Mouse (Mus musculus) C2C12 (cell line): Measurements from ENCODE around the gene Dock2. TPM values are rescaled to one million over a fixed set of nuclear protein-coding genes. Genes with fewer than 3 reads are reported as not detected.
"Not testable (repeated sequence)": the region's sequence is repeated elsewhere in the genome, so short reads cannot be mapped to it uniquely, and the experiment has no call there.

Experiments used
- H3K27me3 ChIP-seq: one replicate; pipeline ENCODE4 v1.6.1; 2011; ENCODE audit not compliant: control insufficient read depth, insufficient read depth, insufficient read length
- H3K36me3 ChIP-seq: one replicate; pipeline ENCODE4 v1.6.1; 2011; ENCODE audit not compliant: control insufficient read depth, insufficient read depth
- H3K4me3 ChIP-seq: one replicate; pipeline ENCODE4 v1.5.1; 2011; ENCODE audit warnings: mild to moderate bottlenecking, control low read depth; ENCODE audit not compliant: poor library complexity, insufficient read depth, severe bottlenecking
- H3K79me2 ChIP-seq: one replicate; pipeline ENCODE4 v1.6.1; 2011; ENCODE audit not compliant: control insufficient read depth, insufficient read depth
- H3K79me3 ChIP-seq: one replicate; pipeline ENCODE4 v1.6.1; 2011; ENCODE audit warnings: low read depth, control low read depth
- H3ac ChIP-seq: one replicate; pipeline ENCODE3; 2011; ENCODE audit warnings: low read depth; ENCODE audit not compliant: control insufficient read depth, insufficient read length
- CEBPB ChIP-seq: IDR thresholded peaks from one replicate; pipeline ENCODE4 v1.6.1; 2011; ENCODE audit warnings: low read depth, mild to moderate bottlenecking, control low read depth, moderate library complexity
- CTCF ChIP-seq: IDR thresholded peaks from one replicate; pipeline ENCODE4 v1.5.1; 2011; ENCODE audit not compliant: control insufficient read depth, insufficient read depth, insufficient read length
- FOSL1 ChIP-seq: IDR thresholded peaks from one replicate; pipeline ENCODE4 v1.8.0; 2011; ENCODE audit warnings: mild to moderate bottlenecking, low read length; ENCODE audit not compliant: poor library complexity, insufficient read depth, severe bottlenecking
- MAX ChIP-seq: IDR thresholded peaks from one replicate; pipeline ENCODE4 v1.6.1; 2011; ENCODE audit warnings: mild to moderate bottlenecking, control low read depth
- MYOD1 ChIP-seq: IDR thresholded peaks from one replicate; pipeline ENCODE4 v1.6.1; 2011; ENCODE audit warnings: low read depth; ENCODE audit not compliant: control insufficient read depth, insufficient read length
- MYOG ChIP-seq: IDR thresholded peaks from one replicate; pipeline ENCODE4 v1.6.1; 2011; ENCODE audit not compliant: control insufficient read depth, insufficient read length; ENCODE audit errors: extremely low read depth
- USF1 ChIP-seq: IDR thresholded peaks from one replicate; pipeline ENCODE4 v1.6.1; 2011; ENCODE audit warnings: low read depth, mild to moderate bottlenecking, control low read depth, moderate library complexity
- polyA plus RNA-seq: library from polyadenylated mRNA; unstranded; fragments of >200 nt; fragmentation: generic; extraction: Trizol; gene quantifications from one replicate; pipeline ENCODE4 v1.2.1, GENCODE M21; 2012; ENCODE audit warnings: missing spikeins

Gene Dock2
- polyA plus RNA-seq, 1 experiment: 0.01 TPM

DNA sequence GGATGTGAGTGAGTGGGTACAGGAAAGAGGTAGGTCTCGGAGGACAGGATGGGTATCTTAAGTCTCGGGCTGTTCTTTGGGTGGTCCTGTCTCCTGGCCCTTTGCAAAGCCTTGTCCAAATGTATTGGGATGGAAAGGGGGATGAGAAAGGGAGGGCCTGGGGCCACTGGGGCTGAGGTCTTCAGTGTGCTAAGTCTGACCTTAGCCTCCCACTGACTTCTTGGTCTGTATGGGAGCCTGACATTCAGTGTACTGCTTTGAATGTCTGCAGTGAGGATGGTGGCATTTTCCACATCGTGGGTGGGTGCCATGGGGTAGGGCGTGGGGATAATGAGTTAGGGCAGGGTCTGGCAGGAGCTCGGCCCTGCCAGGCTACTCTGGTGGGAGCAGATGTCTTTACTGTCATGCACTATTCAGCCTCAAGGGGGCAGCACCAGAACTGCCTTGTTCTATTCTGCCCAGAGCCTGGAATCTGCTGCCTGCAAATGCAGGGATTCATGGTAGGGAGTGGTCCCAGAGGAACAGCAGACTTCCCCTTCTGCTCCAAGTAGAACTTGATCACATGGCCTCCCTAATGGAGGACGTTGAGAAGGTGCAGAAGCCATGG is 554.8 kb downstream of the Dock2 start:
- no peaks in the 10 kb centered on the region for H3K36me3 ChIP-seq
- TF ChIP-seq MYOG (no peak), CEBPB (no peak), CTCF (no peak), MYOD1 (no peak), USF1 (no peak), FOSL1 (no peak)
- no peaks in the 10 kb centered on the region for H3K27me3 ChIP-seq
- H3ac ChIP-seq: no peak overlapping the region
- no peaks in the 10 kb centered on the region for H3K79me3 ChIP-seq
- no peaks in the 10 kb centered on the region for H3K79me2 ChIP-seq
- no peak overlapping the region for H3K4me3 ChIP-seq

DNA sequence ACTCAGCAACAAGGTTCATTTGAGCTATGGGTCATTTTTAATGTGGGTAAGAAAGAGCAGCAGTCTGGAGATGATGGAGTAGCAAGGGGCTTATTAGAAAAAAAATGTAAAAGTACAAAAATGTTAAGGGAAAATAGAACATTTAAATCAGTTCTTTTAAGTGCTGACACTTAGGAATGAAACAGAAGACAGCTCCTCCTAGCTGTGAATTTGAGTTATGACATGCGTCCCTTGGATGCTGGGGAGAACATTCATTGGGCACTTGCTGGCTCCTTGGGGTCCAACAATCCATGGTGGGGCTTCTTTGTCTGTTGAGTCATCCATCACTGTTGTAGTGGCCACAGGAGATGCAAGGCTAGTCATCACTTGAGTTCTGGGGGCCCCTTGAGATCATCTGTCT is 556.5 kb downstream of the Dock2 start:
- H3ac ChIP-seq: no peak overlapping the region
- TF ChIP-seq FOSL1 (no peak), MYOG (no peak), CTCF (no peak), MAX (no peak), MYOD1 (no peak), USF1 (no peak), CEBPB (no peak)

DNA sequence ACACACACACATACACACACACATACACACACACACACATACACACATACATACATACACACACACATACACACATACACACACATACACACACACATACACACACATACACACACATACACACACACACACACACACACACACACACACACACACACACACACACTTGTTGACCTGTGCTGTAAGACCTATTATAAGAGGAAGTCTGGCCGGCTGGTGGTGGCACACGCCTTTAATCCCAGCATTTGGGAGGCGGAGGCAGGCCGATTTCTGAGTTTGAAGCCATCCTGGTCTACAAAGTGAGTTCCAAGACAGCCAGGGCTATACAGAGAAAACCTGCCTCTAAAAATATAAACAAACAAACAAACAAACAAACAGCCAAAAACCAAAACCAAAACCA is 563.1 kb downstream of the Dock2 start:
- not testable (repeated sequence) for H3K79me3 ChIP-seq, H3K4me3 ChIP-seq, H3K79me2 ChIP-seq, H3K27me3 ChIP-seq, H3K36me3 ChIP-seq, H3ac ChIP-seq

More for the DNA sequence above, 556.5 kb downstream of the Dock2 start:
- Histone ChIP-seq H3K36me3 (no peaks in the 10 kb centered on the region), H3K4me3 (no peak overlapping the region), H3K27me3 (no peaks in the 10 kb centered on the region), H3K79me3 (no peaks in the 10 kb centered on the region), H3K79me2 (no peaks in the 10 kb centered on the region)

DNA sequence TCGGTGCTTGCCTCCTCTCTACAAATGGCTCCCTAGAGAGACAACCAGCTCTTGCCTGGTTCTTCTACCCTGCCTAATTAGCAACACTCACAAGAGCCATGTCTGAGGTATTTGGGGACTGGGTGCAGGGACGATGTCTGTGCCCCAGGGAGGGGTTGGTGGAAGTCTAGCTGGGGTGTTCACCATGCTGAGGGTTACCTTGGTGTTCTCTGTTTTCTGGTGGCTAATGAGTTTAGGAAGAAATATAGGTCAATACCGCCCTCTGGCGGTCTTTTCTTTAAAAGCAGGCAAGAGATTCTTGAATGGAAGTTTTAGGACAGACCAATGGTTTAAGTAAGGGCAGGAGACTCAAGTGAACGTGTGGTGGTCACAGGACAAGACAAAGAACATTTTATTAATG is 570.8 kb downstream of the Dock2 start:
- Histone ChIP-seq H3K27me3 (no peaks in the 10 kb centered on the region), H3ac (no peak overlapping the region), H3K36me3 (no peaks in the 10 kb centered on the region), H3K79me2 (no peaks in the 10 kb centered on the region), H3K79me3 (no peaks in the 10 kb centered on the region), H3K4me3 (no peak overlapping the region)
- TF ChIP-seq MYOG (no peak), CTCF (no peak), MYOD1 (no peak), USF1 (no peak), MAX (no peak), FOSL1 (no peak), CEBPB (no peak)

DNA sequence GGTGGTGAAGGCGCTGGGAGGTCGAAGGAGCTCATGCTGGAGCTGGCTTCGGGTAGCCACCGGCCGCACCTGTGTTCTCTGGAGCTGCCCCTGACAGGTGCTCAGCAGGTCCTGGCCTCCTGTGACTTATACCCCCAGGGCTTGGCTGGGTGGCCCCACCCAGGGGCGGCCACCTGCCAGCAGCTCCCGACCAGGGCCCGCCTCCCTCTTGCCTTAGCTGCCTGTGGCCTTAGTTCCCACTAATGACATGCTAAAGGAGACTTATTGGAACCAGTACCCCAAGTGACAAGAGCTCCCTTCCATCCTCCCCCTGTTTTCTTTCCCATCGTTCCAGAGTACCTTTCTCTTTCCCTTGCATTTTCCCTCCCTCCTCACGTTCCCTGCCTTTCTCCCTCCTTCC is 575.7 kb downstream of the Dock2 start, which contains the start of gene Foxi1:
Gene Foxi1 (minus strand): TSS at position 101 of the 400 bp plus-strand sequence.
- H3ac ChIP-seq: no peak within 1 kb of the TSS
- no peaks in the 10 kb centered on the region for H3K27me3 ChIP-seq
- no peaks in the 10 kb centered on the region for H3K79me3 ChIP-seq
- TF ChIP-seq CTCF (no peak), MYOG (no peak), FOSL1 (no peak)
- H3K36me3 ChIP-seq: no peaks in the 10 kb centered on the region
- no peaks in the 10 kb centered on the region for H3K79me2 ChIP-seq
- no peak within 1 kb of the TSS for H3K4me3 ChIP-seq

DNA sequence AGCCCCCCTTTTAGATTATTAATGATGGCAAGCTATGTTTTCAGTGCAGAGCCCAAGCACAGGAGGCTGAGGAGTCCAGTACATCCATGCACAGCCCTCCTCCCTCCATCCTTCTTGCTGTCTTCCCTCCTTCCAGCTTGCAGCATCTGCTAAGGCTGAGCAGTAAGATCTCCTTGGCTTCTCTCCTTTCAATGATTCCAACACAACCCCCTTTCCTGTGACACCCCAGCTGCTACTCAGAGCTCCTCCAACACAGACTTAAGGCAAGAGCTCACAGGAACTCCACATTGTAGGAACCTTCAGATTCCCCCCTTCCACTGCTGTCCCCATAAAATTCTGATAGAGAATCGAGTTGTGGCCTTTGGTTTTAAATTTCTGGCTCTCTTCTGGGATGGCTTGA is 580.9 kb downstream of the Dock2 start:
- H3ac ChIP-seq: no peak overlapping the region
- no peaks in the 10 kb centered on the region for H3K27me3 ChIP-seq
- H3K79me3 ChIP-seq: no peaks in the 10 kb centered on the region
- TF ChIP-seq USF1 (no peak), MYOG (no peak), CTCF (no peak), CEBPB (no peak), MYOD1 (no peak), FOSL1 (no peak), MAX (no peak)
- no peaks in the 10 kb centered on the region for H3K79me2 ChIP-seq
- H3K4me3 ChIP-seq: no peak overlapping the region
- no peaks in the 10 kb centered on the region for H3K36me3 ChIP-seq

DNA sequence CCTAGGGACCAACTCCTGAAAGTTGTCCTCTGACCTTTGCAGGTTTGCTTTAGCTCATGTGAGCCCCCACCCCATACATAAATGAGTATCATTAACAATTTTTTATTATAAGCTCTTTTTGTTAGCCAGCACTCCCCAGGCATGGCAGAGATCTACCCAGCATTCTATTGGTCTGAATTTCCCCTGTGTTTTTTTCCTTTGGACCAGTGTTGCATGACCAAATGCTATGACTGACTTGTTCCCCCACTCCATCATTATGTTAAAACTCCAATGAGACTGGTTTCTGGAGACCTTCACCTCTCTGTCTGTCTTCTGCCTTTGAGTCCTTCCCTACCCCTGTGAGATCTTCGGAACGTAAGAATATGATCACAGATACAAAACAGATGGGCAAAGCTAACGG is 588.5 kb downstream of the Dock2 start:
- no peak overlapping the region for H3ac ChIP-seq
- no peaks in the 10 kb centered on the region for H3K79me3 ChIP-seq
- no peak overlapping the region for H3K4me3 ChIP-seq
- no peaks in the 10 kb centered on the region for H3K27me3 ChIP-seq
- TF ChIP-seq MYOG (no peak), USF1 (no peak), CEBPB (no peak), MYOD1 (no peak), CTCF (no peak), FOSL1 (no peak), MAX (no peak)
- no peaks in the 10 kb centered on the region for H3K79me2 ChIP-seq
- no peaks in the 10 kb centered on the region for H3K36me3 ChIP-seq
